Mouse (Mus musculus) spleen, postnatal 36 days (tissue): ENCODE data around the gene Hmgcl.
"Not testable (repeated sequence)": the region's sequence is repeated elsewhere in the genome, so short reads cannot be mapped to it uniquely, and the experiment has no call there.

Experiments used
- DNase-seq, 2 experiments: peaks; one replicate each; pipeline ENCODE4 v3.0.0; 2022; ENCODE audit warnings: low spot score in 2 of 2, mixed read lengths in 1 of 2

The Hmgcl gene

DNA sequence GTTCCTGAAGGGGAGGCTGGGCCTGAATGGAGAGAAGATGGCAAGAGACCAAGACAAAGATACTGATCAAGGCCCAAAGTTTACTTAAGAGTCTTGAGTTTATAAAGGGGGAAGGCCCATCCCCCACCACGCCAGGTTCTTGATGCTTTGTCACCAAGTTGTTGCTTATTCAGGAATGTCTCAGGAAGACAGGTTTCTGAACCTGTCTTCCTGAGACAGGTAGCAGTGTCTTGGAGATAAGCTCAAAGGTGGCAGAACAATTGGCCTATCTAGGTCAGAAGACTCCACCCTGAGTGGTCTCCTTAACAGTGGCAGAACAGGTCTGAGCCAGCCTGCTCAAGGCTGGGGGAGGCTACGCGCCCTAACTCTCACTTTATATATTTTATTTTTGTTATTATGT is 19.4 kb upstream of the Hmgcl start:
- no peak for DNase-seq

DNA sequence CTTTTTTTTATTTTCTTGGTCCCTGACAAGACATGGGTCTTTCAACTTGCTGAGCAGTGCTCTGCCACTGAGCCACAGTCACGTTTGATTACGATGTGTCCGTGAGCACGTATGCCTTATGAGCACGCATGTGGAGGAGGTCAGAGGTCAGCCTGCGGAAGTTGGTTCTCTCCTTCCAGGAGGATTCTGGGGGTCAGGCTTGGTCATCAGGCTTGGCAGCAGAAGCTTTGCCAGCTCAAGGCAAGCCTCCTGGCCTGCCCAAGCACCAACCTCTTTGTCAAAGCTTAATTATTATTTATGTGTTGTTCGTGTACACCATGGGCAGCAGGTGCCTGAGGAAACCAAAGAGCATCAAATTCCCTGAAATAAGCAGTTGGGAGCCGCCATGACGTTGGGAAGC is 17.9 kb upstream of the Hmgcl start:
- DNase-seq: no peak

DNA sequence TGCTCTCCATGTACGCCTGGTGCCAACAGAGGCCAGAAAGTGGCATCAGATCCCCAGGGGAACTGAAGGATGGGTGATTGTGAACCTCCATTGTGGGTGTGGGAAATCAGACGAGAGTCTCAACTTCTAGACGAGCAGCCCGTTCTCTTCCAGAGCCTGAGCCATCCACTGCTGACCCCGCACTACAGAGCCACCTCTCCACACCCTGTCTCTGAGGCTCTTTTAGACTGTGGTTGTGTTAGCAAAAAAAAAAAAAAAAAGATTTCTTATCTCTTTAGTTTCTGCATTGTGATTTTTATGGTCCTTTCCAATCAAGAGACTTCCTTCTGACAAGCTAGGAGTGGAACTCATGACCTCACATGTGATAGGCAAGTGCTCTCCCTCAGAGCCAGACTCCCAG is 16.8 kb upstream of the Hmgcl start:
- DNase-seq: no peak

DNA sequence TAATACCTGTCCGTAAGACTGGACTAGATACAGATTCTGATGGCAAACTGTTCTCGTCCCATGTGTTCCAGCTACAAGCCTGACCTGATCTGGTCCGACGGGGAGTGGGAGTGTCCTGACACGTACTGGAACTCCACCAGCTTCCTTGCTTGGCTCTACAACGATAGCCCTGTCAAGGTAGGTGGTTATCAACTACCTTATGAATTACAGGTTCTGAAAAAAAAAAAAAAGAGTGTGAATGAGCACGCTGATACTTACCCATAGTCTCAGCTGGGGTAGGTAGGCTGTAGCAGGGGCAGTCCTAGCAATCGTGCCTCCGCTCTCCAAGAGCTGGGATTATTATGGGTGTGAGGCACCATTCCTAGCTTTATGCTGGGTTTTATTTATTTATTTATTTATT is 16.4 kb upstream of the Hmgcl start:
- DNase-seq: no peak

DNA sequence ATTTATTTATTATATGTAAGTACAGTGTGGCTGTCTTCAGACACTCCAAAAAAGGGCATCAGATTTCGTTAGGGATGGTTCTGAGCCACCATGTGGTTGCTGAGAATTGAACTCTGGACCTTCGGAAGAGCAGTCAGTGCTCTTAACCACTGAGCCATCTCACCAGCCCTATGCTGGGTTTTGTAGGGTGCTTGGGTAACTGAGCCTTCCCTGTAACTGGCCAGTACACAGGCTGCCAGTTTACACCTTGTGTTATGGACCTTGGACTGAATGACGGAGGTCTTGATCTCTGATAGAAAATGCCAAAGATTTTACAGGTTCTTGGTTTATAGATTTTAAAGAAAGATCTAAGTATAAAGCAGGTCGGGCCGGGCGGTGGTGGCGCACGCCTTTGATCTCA is 16.0 kb upstream of the Hmgcl start:
- DNase-seq: no peak

DNA sequence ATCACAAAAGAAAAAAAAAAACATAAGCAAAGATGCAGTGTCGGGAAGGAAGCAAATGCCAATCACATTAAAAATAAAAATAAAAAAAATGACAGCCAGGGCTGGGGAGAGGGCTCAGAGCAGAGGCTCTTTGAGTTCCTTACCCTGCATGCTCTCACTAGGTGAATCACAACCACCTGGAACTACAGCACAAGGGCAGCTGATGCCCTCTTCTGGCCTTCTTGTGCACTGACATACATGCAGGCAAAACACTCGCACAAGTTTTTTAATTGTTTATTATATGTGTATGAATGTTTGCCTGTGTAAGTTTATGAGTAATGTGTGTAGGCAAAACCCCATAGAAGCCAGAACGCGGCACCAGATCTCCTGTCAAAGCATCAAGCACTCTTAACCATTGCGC is 14.4 kb upstream of the Hmgcl start:
- peak; percentile 39 to 53 for DNase-seq

DNA sequence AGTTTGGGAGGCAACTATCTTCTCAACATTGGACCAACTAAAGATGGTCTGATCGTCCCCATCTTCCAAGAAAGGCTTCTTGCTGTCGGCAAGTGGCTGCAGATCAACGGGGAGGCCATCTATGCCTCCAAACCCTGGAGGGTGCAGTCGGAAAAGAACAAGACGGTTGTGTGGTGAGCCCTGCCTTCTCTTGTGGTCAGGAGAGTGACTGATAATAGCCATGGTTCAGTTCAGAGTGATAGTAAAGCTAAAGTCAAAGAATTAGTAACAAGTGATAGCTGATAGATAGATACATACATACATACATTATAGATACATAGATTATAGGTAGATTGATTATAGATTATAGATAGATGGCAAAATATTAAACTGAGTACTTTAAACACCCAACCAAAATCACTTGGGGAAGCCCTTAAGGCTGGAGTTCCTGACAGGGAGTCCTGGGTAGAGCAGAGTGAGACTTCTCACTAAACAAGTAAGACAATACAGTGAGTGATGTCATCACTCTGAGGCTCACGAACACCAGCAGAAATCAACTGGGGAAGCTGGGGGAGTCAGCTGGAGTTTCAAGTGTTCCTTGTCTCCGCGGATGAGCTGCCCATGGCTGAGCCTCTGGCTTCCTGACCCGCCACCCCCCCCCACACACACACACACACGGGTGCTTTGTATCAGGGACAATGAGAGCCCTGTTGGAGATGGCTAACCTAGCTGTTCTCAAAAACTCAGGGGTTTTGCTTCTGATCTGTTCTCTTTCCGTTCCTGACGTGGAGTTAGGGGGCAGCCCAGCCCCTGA is 11.3 kb upstream of the Hmgcl start:
- no peak for DNase-seq

DNA sequence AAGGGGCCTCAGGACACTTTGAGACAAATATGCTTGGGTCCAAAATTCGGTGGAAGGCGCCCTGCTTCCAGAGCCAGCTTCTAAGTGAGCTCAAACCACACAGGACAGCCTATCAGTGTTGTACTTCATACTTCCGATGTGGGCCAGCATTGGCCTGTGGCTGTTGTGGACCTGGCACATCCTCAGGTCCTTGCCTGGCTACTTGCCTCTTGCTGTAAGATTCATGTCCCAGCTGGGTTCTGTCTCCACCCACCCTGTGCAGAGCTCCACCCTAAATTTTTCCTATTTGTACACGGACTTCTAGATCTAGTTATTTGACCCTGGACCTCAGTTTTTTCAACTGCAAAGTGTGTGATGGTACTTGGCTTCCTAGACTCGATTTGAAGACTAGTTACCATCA is 10.7 kb upstream of the Hmgcl start:
- no peak for DNase-seq

DNA sequence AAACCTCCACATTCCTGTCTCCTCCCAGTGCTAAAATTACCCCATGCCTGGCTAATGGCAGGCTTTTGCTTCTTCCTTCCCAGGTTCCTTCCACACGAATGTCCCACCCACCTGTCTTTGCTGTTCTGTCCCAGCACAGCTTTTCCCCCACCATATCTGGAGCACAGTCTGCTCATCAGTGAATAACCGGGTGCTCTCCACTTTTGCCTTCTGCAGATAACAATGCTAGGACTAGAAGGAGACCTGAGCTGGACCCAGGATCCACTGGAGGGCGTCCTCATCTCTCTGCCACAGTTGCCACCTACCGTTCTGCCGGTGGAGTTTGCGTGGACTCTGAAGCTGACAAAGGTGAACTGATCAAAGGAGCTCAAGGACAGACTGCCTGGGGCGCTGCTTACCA is 7.4 kb upstream of the Hmgcl start:
- DNase-seq: no peak

DNA sequence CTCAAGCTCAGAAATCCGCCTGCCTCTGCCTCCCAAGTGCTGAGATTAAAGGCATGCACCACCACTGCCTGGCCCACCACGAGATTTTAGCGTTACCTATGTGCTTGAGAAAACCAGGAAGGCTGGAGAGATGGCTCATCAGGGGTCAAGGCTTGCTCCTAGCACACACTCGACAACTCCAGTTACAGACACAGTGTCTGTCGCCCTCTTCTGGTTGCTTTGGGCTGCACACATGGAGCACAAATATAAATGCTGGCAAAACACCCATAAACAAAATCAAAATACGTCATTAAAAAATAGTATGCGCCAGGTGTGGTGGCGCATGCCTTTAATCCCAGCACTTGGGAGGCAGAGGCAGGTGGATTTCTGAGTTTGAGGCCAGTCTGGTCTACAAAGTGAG is 5.2 kb upstream of the Hmgcl start:
- not testable (repeated sequence) for DNase-seq

DNA sequence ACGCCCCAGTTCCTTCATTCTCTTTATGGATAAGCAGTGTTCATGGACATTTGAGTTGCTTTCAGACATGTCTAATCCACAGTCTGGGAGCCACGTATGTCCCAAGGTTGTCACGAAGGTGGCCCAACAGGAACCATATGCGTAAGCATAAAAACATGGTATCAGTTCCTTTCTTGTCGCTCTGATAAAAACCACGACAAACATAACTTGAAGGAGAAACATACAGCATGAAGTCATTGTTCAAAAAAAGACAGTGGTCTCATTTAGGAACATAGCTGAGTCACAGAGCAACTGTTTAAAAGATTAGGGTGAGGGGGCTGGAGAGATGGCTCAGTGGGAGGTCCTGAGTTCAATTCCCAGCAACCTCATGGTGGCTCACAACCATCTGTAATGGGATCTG is 4.1 kb upstream of the Hmgcl start:
- DNase-seq: no peak

DNA sequence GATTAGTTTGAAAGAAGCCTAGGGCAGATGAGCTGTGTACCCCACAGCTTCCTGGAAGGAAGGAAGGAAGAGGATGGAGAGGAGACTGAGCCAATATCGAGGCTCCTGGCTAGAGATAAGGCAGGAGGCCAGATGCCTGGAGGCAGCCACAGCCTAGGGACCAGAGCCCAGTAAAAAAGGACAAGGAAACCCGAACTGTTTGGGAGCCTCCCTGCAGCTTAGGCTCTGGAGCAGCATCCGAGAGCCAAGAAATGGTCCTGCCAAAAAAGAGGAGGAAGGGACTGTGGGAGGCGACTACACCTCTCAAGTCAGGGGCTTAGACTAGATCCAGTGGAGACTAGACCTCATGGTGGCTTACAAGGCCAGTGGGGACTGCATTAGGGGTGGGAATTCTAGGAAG is 2.9 kb upstream of the Hmgcl start:
- DNase-seq: no peak

DNA sequence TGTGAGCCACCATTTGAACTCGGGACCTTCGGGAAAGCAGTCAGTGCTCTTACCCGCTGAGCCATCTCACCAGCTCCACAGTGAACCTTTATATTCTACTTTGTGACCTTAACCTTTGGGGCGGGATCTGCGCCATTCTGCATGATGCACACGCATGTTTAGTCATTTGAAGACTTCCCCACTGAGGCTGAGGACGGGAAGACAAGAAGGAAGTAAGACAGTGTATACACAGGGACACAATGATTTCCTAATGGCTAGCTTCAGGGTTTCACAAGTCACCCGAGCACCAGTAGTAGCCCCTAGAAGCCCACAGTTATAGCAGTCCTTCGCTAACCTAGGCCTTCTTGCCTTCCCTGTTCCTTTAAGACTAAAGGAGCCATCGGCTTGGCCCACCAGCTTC is 542 bp upstream of the Hmgcl start:
- DNase-seq: no peak

DNA sequence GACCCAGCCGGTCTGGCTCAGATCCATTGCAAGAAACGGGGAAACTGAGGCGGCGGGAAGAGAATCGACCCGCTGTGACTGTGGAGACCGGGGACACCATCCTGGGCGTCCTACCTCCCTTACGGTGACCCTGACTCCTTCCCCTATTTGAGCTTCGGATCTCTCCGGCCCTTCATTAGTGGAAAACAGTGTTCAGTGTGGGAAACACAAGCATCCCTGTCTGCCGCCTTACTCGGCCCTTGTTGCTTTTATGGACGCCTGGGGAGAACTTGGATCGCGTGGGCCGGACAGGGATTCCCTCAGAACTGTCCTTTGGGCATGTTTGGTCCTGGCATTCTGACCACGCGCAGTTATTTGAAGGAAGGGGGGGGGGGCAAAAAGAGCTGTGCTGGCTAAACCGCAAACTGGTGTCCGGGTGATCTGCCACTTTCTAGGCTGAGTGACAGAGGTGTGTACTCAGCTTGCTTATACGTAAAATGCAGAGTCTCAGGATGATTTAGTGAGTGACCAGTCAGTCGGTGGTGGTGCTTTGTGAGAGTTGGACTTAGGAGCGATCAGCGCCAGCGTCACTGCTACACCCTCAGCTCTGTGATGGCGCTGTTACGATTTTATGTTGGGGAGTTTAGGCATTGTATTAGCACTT is 532 bp downstream of the Hmgcl start:
- no peak for DNase-seq

DNA sequence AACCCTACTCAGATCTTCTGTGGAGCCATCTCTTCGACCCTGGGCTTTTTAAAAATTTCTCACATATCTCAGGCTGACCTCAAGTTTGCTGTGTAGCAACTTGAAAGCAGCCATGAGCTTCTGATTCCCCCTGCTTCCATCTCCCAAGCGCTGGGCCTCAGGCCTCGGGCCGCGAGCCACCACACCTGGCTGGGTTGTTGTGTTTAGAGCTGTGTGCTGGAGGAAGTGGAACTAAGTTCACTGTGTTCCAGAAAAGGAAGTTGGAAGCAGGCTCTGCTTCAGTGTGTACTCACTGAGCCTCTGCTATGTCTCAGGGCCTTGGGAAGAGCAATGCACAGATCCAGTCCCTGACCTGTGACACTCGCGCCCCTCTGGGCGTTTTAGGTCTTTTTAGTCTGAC is 1.9 kb downstream of the Hmgcl start:
- DNase-seq: no peak

DNA sequence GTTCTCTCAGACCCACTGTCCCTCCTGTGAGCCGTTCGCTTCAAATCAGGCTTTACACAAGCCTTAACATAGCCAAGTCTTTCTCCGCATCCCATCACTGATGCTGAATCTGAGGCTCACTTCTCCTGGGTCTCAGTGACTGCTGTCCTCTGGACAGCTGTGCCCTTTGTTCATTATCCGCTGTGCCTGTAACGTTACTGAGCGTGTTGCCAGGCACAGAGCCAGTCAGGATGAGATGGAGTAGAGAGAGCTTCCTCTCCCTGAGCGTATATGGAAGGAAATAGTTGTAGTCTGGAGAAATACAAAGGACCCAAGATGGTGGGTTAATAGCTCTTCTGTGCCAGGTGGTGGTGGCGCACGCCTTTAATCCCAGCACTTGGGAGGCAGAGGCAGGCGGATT is 3.2 kb downstream of the Hmgcl start:
- DNase-seq: no peak

DNA sequence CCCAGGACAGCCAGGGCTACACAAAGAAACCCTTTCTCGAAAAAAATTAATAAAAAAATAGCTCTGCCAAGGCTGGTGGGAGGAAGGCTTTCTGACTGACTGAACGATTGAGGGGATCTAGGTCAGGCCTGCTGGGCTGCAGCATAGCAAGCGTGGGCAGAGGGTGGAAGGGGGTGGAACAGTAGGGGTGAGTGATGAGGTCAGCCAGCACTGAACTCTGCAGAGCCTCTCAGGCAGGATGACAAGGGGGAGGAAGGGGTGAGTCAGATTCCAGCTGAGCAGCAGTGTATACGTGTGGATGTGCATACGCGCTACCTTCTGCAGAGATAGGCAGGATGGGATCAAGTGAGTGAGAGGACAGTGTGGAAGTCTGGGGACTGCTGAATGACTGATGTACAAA is 3.7 kb downstream of the Hmgcl start:
- DNase-seq: no peak

DNA sequence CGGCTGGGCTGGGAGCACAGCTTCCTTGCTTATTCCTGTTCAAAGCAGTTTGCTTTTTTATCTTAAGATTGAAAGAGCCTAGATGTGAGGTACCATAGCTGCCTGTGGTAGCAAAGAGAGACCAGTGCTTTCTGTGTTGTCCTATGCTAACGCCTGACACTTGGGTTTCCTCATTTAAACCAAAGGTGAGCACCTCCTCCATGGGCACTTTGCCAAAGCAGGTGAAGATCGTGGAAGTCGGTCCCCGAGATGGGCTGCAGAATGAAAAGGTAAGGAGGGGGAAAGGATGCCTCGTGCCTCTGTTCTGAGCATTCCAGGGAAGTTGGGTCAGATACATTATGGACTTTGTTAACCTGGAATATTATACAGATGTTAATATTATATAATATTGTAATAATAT is 4.1 kb downstream of the Hmgcl start:
- DNase-seq: no peak

DNA sequence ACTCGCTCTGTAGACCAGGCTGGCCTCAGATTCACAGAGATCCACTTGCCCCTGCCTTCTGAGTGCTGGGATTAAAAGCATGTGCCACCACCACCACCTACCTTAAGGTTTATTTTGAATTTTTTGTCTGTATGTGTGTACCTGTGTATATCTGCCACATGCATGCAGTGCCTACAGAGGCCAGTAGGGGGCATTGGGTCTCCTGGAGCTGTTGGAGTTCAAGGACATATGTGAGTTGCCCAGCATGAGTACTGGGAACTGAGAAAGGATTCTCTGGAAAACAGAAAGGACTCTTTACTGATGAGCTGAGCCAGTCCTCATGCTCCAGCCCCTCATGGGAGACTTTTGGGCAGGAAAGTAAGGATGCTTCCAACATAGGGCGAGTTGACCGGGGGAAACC is 5.3 kb downstream of the Hmgcl start:
- no peak for DNase-seq

DNA sequence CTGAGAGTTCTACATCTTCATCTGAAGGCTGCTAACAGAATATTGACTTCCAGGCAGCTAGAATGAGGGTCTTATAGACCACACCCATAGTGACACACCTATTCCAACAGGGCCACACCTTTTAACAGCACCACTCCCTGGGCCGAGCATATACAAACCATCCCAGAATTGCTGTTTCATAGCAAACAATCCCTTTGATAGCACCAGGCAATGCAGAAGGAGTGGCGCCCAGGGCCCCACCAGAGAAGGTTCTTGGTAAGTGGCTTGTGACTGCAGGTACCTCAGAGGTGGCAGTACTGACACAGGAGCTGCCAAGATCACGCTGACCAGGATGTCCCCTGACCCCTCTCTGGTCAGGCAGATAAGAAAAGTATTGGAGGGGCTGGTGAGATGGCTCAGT is 6.9 kb downstream of the Hmgcl start:
- DNase-seq: no peak

DNA sequence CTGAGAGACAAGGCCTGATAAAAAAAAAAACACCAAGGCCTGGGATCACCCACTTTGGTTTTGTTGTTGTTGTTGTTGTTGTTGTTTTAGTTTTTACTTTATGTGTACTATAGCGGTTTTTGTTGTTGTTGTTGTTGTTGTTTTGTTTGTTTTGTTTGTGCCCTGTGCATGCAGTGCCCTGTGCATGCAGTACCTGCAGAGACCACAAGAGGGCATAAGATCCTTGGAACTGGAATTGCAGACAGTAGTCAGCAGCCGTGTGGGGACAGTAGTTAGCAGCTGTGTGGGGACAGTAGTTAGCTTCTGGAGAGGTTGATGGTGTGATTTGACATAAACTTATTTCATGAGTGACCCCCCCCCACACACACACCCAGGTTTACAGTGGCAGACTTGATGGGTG is 8.0 kb downstream of the Hmgcl start:
- DNase-seq: peak; percentile 48 to 59

DNA sequence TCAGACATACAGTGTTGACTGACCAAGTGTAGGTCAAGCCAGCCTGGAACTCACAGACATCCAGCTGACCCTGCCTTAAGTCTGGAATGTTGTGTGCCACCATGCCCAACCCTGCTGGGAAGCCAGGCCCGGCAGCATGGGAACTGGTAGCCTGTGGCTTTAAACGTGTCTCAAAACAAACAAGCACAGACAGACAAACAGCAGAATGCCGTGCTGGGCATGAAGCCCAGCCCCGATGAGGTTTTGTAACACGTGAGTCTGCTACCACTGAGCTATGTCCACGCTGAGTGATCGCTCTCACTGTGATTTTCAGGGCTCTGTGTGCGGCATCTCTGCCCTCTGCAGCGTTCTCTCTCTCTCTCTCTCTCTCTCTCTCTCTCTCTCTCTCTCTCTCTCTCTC is 9.6 kb downstream of the Hmgcl start:
- DNase-seq: no peak

DNA sequence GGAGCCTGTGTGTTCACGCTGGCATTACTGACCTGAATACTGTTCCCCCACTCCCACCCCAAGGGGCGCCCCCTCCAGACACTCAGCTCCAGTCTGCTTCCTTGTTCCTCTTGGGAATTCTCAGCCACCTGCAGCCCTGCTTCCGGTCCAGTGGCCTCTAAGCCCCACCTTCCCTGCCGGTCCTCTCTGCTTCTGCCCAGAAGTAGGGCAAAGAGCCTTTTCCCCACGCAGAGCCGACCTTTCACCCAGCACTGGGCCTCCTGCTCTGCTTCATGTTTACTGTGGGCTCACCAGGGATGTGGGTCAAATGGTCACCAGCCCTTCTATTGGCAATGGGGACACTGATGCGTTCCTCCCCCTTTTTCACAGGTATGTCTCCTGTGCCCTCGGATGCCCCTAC is 12.1 kb downstream of the Hmgcl start:
- no peak for DNase-seq

DNA sequence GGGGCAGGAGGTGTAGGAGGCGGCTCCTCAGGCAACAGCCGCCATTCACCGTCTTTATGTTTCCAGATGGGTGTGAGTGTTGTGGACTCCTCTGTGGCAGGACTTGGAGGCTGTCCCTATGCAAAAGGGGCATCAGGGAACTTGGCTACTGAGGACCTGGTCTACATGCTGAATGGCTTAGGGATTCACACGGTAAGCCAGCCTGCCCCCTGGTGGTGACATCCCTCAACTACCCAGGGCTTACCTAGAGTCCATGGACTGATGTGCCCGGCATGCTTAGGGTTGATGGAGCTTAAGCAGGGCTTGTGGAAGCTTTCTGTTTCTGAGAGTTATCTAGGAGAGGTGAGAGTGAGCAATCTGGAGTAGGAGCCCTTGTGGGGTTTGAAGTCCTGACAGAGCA is 14.5 kb downstream of the Hmgcl start:
- DNase-seq: peak; percentile 73 to 83
